Mouse (Mus musculus): ENCODE results near the gene Zfp324.
"Not testable (repeated sequence)": the region's sequence is repeated elsewhere in the genome, so short reads cannot be mapped to it uniquely, and the experiment has no call there.

Gene Zfp324

DNA sequence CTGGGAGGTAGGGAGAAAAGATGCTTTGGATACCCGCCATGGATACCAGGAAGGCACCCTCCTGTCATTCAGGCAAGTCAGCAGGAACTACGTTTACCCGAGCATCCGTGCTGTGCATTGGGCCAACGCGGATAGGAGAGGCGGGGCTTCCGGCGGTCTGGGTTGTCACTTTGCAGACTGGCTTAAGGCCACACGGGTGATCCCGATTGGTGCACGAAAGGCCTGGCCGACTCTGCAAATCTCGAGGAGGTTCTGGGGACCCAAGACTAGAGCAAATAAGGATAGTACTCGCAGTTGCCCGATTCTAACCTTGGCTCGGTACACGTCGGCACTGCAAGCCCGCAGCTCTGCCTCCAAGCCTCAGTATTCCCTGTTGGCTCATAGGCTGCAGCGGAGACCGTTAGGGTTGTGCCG is at the start of gene Zfp324:
Gene Zfp324, plus strand, starts transcription at position 161 of the 414 bp plus-strand sequence.
- peak; percentile 94 for DNase-seq (ENCODE audit: low spot score)

DNA sequence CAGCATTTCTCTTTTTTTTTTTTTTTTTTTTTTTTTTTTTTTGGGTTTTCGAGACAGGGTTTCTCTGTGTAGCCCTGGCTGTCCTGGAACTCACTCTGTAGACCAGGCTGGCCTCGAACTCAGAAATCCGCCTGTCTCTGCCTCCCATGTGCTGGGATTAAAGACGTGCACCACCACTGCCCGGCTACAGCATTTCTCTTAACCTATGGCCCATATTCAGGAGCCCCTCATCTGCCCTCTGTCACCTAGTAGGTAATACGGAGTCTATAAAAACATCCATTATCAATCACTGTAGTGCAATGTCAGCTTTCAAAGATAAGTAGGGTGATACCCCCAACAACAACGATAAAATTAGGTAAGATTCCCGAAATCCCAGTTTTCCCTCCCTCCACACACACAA is 45.1 kb upstream of the Zfp324 start:
- not testable (repeated sequence) for DNase-seq (ENCODE audit: low spot score)

DNA sequence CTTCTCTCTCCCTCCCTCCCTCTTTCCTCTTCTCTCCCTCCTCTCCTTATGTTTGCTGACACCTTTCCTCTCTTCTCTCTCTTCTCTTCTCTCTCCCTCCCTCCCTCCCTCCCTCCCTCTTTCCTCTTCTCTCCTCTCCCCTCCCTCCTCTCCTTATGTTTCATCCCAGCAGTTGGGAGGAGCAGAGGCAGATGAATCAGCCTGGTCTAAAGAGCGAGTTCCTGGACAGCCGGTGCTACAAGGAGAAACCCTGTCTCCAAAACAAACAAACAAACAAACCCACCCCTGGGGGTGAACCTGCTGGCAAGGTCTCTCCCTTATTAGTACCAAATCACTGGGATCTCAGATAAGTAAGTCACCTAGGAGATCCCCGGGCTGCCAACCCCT is 44.3 kb upstream of the Zfp324 start:
- no peak for DNase-seq (ENCODE audit: low spot score)

DNA sequence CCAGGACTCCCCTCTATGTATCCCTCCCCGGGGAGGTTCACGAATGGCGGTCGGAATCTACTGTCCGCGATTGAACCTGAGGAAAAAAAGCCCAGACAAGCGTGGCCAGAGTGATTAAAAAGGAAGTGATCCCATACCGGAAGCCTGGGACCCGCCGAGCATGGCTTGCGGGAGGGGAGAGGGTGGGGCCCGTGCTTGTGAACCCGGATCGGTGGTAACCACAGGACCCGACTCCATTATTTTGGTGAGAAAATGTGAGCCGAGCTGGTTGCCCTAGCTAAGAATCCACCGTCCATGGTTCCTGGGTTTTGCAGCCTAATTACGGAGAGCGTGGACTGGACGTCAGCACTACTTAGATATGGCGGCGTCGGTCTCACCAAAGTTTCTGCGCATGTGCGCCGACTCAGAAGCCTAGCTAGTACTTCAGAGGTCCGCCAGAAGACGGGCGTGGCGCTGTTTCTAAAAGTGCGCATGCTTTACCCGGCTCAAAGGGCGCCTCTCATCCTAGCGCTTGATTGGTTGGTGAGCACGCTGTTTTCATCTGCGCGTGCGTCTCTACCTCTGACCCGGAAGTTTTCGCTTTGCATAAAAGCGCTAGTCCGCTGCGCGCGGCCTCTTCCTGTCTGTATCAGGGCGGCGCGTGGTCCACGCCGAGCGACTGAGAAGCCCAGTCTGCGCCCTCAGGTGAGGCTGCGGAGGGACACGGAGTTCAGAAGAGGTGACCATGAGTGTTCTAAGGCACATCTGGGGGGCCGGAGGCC is 43.8 kb upstream of the Zfp324 start, which contains the start of gene Rps5:
Gene Rps5, plus strand, starts transcription at position 586 of the 761 bp plus-strand sequence.
- DNase-seq (ENCODE audit: low spot score) = peak; percentile 100

DNA sequence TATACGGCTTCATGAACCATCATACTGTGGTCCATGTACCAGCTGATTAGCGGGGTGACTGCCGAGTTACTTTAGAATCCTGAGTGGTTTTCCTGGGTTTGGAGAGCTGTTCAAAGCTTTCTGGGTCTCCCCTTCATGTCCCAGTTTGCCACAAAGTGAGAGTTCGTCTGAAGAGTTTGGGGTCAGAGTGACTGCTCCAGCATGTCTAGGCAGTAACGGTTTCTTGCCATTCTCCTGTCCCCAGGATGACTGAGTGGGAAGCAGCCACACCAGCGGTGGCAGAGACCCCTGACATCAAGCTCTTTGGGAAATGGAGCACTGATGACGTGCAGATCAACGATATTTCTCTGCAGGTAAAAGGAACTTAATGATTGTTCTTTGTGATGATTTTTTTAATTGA is 42.9 kb upstream of the Zfp324 start:
- DNase-seq (ENCODE audit: low spot score) = no peak

DNA sequence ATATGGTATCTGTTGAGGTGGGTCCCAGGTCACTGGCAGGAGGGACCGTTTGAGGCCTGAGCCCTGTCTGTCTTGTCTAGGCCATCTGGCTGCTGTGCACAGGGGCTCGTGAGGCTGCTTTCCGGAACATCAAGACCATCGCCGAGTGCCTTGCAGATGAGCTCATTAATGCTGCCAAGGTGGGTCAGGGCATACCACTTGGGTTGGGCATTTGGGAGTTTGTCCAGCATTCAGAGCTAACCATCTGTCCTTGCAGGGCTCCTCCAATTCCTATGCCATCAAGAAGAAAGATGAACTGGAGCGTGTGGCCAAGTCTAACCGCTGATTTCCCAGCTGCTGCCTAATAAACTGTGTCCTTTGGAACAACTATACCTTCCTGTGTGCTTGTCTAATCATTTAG is 39.3 kb upstream of the Zfp324 start:
- DNase-seq (ENCODE audit: low spot score) = no peak

DNA sequence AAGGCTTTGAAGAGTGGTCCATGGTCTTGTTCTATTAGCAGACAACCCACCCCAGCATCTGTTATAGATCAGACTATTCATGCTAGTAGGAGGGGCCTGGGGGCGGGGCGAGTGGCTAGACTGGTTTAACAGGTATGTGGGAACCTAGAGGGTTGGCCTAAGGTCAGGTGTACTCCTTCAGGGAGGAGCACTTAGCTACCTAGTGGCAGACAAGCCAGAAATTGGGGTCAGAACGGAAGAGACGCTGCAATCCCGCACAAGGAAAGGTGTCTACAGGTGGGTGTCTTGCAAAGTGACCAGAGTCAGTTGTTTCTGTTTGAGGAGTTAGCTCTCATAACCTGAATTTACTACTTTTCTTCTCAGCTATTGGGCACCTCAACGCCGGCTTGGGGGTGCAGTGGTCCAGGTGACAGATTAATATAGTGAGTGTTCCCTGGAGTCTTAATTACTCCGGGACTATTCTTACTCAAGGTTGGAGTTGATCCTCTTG is 38.4 kb upstream of the Zfp324 start, which contains the start of gene Rnf225:
Gene Rnf225, plus strand, starts transcription at position 226 of the 490 bp plus-strand sequence.
- DNase-seq (ENCODE audit: low spot score) = no peak

DNA sequence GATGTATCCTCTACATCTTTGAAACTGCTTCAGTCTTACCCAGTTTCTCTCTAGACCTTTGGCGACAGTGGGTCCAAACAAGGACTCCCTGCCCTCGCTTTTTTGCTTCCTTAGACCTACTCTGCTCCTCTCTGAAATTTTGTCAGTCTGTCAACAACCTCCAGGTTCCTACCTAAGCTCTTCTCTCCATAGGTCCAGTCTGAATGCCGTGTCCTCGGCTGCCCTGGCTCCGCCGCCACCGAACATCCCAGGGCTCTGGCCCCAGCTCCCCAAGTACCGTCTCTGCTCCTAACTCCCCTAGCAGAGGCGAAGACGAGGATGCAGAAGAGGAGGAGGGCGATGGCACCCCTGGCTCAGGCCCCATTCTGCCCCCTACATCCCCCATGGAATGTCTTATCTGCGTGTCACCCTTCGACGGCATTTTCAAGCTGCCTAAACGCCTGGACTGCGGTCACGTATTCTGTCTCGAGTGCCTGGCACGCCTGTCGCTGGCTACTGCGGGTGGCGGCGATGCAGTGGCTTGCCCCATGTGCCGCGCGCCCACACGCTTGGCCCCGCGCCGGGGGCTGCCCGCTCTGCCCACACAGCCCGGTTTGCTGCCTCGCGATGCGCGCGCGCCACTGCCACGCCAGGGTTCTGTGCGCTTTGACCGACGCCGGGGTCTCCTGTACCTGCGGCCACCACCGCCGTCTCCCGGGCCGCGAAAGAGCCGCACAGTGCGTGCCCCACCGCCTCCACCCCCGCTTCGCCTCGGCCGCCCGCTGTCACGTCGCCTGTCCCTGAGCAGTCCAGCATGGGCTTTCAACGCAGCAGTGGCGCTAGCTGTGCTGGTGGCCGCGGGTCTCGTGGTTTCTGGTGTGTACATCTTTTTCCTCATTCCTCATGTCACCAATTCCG is 37.7 kb upstream of the Zfp324 start:
- no peak for DNase-seq (ENCODE audit: low spot score)

DNA sequence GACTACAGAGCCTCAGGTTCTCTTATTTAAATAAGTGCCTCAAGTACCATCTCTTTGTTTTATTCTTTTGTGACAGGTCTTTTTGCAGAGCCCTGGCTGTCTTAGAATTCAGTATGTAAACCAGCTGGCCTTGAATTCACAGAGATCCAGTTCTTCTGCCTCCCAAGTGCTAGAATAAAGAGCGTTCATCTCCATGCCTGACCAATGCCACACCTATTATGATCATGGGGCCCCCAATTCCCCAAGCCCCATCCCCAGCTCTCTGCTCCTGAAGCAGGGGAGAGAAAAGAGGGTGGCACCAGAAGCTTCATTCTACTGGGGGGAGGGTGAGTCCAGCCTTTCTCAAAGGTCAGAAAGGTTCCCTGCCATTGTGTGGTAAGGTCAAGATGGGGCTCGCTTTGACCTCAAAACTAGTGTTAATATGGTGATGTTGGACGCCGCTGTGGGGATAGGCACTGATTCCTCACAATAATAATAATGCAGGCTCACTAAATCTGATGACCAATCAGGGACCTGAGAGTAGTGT is 32.0 kb upstream of the Zfp324 start:
- DNase-seq (ENCODE audit: low spot score) = no peak

DNA sequence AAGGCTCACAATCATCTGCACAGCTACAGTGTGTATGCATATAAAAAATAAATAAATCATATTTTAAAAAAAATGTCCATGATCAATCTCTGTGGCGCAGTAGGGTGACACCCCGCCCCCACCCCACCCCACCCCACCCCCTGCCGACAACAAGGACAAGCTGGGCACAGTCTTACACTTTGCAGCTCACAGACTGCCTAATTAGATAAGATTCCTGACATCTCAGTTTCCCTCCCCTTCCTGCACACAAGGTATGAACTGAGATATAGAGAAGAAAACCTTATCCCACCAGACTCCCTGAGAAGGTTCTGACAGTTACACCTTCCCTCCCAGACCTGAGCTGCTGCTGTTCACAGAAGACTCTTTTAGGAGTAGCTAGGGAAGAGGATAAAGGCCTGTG is 30.8 kb upstream of the Zfp324 start:
- no peak for DNase-seq (ENCODE audit: low spot score)

DNA sequence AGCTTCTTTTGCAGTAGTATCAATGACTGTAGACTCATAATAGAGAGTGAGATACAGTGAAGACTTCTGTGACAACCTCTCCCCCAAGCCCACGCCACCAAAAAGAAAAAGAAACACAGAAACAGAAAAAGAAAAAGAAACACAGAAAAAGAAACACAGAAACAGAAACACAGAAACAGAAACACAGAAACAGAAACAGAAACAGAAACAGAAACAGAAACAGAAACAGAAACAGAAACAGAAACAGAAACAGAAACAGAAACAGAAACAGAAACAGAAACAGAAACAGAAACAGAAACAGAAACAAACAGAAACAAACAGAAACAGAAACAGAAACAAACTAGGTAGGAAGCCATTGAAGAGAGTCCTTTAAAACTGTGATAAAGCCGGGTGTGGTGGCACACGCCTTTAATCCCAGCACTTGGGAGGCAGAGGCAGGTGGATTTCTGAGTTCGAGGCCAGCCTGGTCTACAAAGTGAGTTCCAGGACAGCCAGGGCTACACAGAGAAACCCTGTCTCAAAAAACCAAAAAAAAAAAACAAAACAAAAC is 28.3 kb upstream of the Zfp324 start:
- DNase-seq (ENCODE audit: low spot score) = not testable (repeated sequence)

DNA sequence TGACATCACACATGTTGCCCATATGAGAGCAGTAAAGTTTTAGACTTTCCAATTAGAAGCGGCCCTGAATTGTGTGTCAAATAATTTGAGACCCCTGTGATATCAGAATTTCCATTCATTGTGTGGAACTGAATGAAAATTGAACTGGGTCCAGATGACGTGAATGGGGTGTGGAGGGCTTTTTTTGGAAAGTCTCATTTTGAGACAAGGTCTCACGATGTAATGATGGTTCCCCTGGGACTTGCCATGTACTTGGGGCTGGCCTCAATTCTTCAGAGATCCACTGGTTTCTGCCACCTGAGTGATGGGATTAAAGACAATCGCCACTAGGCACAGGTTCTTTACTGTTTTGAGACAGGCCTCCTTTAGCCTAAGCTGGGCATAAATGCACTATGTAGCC is 25.0 kb upstream of the Zfp324 start:
- no peak for DNase-seq (ENCODE audit: low spot score)

DNA sequence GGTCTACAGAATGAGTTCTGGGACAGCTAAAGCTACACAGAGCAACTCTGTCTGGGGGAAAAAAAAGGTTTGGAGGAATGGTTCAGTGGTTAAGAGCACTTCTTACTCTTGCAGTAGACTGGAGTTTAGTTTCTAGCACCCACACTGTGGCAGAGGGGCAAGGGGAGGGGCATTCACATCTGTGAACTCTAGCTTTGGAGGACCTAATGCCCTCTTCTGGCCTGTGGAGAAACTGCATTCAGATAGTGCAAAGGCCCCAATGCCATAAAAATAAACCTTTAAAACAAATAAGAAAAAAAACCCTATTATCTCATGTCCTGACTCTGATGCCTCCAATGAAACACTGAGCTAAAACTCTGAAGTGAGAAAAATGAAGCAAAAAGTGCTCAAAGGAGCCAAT is 22.1 kb upstream of the Zfp324 start:
- DNase-seq (ENCODE audit: low spot score) = no peak

DNA sequence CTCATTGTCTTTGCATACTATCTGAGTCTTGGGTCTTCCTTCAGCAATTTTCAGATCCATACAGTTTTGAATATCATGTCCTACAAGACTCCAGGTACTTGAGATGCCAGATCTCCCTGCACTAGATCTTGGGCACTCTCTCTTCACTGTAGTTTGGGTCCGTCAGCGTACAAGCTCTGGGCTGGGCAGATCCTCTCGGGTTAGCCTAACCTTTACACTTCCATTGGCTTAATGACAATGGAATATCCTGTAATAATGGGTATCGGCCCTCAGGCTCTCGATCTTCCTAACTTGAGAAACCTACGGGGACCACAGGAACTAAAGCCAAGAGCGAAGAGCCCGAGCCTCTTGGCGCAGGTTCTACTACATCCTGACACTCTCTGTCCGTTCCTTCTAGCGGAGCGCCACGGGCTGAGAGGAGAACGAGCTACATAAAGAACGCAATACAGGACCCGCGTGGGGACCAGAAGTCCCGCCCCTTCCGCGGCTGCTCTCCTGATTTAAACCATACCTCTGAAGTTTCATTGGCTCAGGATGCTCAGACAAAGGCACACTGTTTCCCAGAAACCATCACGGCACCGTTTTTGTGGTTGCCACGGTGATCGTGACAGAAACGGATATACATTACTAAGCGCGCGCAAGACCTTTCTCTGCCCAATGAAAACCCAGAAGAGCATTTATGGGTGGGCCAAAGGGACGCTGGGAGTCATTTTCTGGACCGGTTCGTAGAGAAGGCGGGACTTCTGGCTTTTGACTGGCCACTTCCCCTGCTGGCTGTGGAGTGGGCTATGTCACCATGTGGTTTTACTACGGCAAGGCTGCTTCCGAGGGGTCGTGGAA is 16.4 kb upstream of the Zfp324 start:
- DNase-seq (ENCODE audit: low spot score) = peak; percentile 97

DNA sequence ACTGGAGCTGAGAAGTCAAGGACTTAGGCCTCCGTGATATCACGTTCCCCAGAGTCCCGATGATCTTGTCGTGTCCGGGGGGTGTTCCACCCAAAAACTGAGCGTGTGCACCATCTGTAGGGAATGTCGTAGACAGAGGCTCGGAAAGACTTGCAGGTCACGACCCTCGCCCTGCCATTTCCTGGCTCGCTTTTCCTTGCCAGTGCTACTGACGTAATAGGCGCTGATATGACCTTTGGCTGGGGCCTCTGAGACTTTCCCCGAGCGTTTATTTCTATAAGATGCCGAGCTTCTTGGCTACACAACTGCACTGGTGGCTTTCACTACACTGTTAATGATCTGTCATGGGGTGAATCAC is 15.8 kb upstream of the Zfp324 start:
- DNase-seq (ENCODE audit: low spot score) = no peak

DNA sequence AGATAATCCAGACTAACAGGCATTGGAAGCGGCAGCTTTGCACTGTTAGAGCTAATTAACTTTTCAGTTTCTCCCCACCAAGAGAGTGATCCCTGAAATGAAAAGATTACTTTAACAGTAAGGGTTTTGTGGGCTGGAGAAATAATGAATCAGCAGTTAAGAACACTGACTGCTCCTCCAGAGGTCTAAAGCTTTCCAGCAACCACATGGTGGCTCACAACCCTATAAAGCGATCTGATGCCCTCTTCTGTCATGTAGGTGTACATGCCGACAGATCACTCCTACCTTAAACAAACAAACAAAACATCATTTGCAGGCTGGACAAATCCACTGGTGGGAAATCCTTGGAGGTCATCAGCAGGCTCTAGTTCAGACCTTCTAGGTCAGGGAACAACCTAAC is 10.7 kb upstream of the Zfp324 start:
- DNase-seq (ENCODE audit: low spot score) = no peak

DNA sequence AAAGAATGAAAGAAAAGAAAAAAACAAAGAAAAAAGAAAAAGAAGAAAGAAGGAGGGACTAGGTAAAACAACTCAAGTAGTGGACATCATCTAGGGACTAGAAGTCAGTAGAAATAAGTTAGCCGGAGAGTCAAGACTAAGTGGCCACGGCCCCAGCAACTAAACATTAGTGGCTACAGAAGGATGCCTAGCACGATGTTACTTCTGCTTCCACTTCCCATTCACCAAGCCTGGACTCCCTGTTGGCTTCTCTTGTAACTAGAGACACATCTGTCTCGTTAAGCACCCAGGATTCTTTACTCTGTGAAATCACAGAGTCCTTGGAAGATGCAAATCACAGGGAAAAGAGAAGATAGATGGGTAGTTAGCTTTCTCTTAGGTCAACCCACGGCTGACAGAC is 8.1 kb upstream of the Zfp324 start:
- DNase-seq (ENCODE audit: low spot score) = no peak

DNA sequence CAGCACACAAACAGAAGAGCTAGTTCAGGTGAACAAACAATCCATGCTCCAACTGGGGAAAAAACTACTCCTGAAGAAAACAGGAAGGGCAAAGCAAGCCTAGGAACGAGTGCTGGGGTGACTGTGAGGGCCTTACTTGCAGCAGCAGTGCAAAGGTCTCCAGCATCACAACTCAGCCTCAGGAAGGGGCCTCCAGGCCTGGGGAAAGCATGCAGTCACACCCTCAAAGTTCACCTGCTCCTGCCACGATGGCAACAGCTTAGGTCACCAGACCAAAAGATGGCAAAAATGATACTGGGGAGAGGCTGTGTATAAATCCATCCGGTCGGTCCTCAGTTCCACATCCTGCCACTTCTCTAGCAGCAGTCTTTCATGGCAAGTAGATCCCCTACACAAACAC is 6.7 kb upstream of the Zfp324 start:
- no peak for DNase-seq (ENCODE audit: low spot score)

DNA sequence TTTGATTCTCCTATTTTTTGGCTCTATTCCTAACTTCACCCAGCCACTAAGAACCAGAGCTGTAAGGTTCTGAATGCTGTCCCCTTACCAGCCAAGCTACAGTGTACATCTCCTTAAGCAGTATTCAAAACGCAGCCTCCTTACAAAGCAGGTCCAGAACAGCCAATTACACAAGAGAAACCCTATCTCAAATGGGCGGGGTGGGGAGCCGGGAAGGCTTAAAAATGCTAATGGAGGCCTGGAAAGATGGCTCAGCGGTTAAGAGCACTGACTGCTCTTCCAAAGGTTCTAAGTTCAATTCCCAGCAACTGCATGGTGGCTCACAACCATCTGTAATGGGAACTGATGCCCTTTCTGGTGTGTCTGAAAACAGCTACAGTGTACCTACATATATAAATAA is 5.9 kb upstream of the Zfp324 start:
- no peak for DNase-seq (ENCODE audit: low spot score)

DNA sequence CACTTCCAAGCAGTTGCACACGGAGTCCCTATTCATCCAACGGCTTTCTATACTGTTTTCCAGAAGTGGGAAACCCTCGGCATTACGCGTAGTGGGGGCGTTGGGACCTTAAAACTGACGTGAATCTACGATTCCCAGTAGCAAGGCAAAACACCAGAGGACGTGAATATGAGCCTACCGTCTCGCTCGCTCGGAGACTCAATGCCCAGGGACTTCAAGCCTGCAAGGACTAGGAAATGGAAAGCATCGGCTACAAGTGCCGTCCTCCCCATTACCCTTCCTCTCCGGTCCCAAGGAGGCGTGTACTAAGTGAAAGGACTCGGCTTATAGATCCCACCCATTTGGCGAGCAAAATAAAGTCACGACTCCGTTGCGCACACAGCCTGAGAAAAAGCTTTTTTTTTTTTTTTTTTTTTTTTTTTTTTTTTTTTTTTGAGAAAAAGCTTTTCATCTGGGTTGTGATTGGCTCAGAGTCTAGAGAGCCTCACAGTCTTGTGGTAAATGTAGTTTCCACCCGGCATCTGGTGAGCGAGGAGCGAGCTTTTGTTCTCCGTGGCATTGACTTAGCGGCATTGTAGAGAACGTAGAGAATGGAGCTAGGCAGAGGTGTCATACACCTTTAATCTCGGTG is 4.0 kb upstream of the Zfp324 start:
- DNase-seq (ENCODE audit: low spot score) = peak; percentile 58

All from layer of hippocampus, adult 11-12 months (tissue).